Mouse (Mus musculus) urinary bladder, postnatal 4 days (tissue): Measurements from ENCODE around the gene Trim72.
"Not testable (repeated sequence)": the region's sequence is repeated elsewhere in the genome, so short reads cannot be mapped to it uniquely, and the experiment has no call there.

Experiments used
- DNase-seq, 2 experiments: peaks; one replicate each; pipeline ENCODE4 v3.0.0; 2021 to 2022; ENCODE audit warnings: low spot score in 2 of 2

The Trim72 gene

GRCm38 (mm10) chr7:128006193-128006592 lies 2.4 kb downstream of the Trim72 start:
- no peak for DNase-seq

- DNase-seq = no peak
Measured at GRCm38 (mm10) chr7:128009715-128010340, 6.1 kb downstream of the Trim72 start.

- DNase-seq = no peak
Measured at GRCm38 (mm10) chr7:128012136-128012780, 8.5 kb downstream of the Trim72 start.

GRCm38 (mm10) chr7:128013116-128013515 lies 9.4 kb downstream of the Trim72 start:
- DNase-seq = no peak

GRCm38 (mm10) chr7:128016134-128016533 lies 12.4 kb downstream of the Trim72 start:
- not testable (repeated sequence) for DNase-seq

- no peak for DNase-seq
Measured at GRCm38 (mm10) chr7:128016650-128017049, 12.9 kb downstream of the Trim72 start.

GRCm38 (mm10) chr7:128018275-128018674 lies 14.5 kb downstream of the Trim72 start:
- no peak for DNase-seq

GRCm38 (mm10) chr7:128019187-128019586 lies 15.4 kb downstream of the Trim72 start:
- DNase-seq = no peak

- no peak for DNase-seq
Measured at GRCm38 (mm10) chr7:128022974-128023373, 19.2 kb downstream of the Trim72 start.

- no peak for DNase-seq
Measured at GRCm38 (mm10) chr7:128023565-128023964, 19.8 kb downstream of the Trim72 start.

GRCm38 (mm10) chr7:128024364-128024763 lies 20.6 kb downstream of the Trim72 start:
- no peak for DNase-seq

GRCm38 (mm10) chr7:128024932-128025331 lies 21.2 kb downstream of the Trim72 start:
- no peak for DNase-seq

- no peak for DNase-seq
Measured at GRCm38 (mm10) chr7:128025381-128025780, 21.6 kb downstream of the Trim72 start.

- DNase-seq = no peak
Measured at GRCm38 (mm10) chr7:128031403-128031976, 27.7 kb downstream of the Trim72 start.

GRCm38 (mm10) chr7:128032290-128032988 lies 28.7 kb downstream of the Trim72 start:
- DNase-seq = no peak

GRCm38 (mm10) chr7:128032989-128033293 lies 29.2 kb downstream of the Trim72 start:
- no peak for DNase-seq

- no peak for DNase-seq
Measured at GRCm38 (mm10) chr7:128033616-128034015, 29.9 kb downstream of the Trim72 start.

- DNase-seq = not testable (repeated sequence)
Measured at GRCm38 (mm10) chr7:128042161-128042820, 38.5 kb downstream of the Trim72 start.

GRCm38 (mm10) chr7:128044142-128044785 lies 40.5 kb downstream of the Trim72 start:
- DNase-seq = no peak

- DNase-seq = no peak
Measured at GRCm38 (mm10) chr7:128045640-128046039, 41.9 kb downstream of the Trim72 start.

- DNase-seq = no peak
Measured at GRCm38 (mm10) chr7:128048819-128049218, 45.1 kb downstream of the Trim72 start.

GRCm38 (mm10) chr7:128049254-128049653 lies 45.5 kb downstream of the Trim72 start:
- no peak for DNase-seq
